Comparison of ENCODE assay signal across 9 mouse cellular contexts in genomic region chr1:138148844-138149243, GRCm38 (mm10). TPM values are rescaled to one million over a fixed set of nuclear protein-coding genes. Genes with fewer than 3 reads are reported as not detected.
DNase-seq lines count a peak whose midpoint lies in the region; ATAC-seq and TF ChIP-seq lines count a peak whose summit lies in the region.
"Had no signal": no experiment of that assay in that cellular context is flagged by ENCODE, and none has a peak within 500 bp of the region (broad histone marks: within the 10 kb centered on the region; RNA-seq: fewer than 3 reads in every experiment).

No protein-coding gene starts in this region.

- H3K36me3 ChIP-seq in midbrain, postnatal 0 days (ENCODE audit: insufficient read depth, low read length) = no peaks in the 10 kb centered on the region
- H3K36me3 ChIP-seq: limb, embryonic 10.5 days had no signal

- H3K4me1 ChIP-seq in midbrain, postnatal 0 days (ENCODE audit: insufficient read depth, low read length) = 0 out of 2 replicates have a peak, but pooled peaks cover 4% of the 10 kb centered on the region
- H3K4me1 ChIP-seq: limb, embryonic 10.5 days had no signal

- intact Hi-C loops in heart, postnatal 10 days (cut with DNase I) = no loop called here

- peak; percentile 73 for DNase-seq in CD4-positive, CD25-positive, alpha-beta regulatory T cell, adult 2 months (ENCODE audit: low read depth, low spot score)
- DNase-seq in T-cell, adult 2 months (ENCODE audit: low spot score) = peak; percentile 67
- DNase-seq in layer of hippocampus, adult 9-11 months = peak; percentile 84
- peak; percentile 74 for DNase-seq in midbrain, postnatal 0 days (ENCODE audit: low spot score)
- no peak for DNase-seq in urinary bladder, postnatal 10 days (ENCODE audit: low spot score)
- DNase-seq in heart, postnatal 10 days = no peak
- DNase-seq: heart, adult 18-20 months had no signal

- no peak overlapping the region for H3K4me3 ChIP-seq in midbrain, postnatal 0 days (ENCODE audit: low read depth, low read length)
- H3K4me3 ChIP-seq: limb, embryonic 10.5 days had no signal

- H3K4me2 ChIP-seq in midbrain, postnatal 0 days (ENCODE audit: low read depth, low read length, poor library complexity, severe bottlenecking) = no peak overlapping the region

- peak; percentile 71 for ATAC-seq in midbrain, postnatal 0 days (ENCODE audit: low FRiP score)
- ATAC-seq in erythroid progenitor cell, adult 5-6 weeks (replicated peaks; ENCODE audit: low FRiP score, poor library complexity, severe bottlenecking) = no peak

- no peak for TF ChIP-seq CTCF in midbrain, postnatal 0 days (IDR thresholded peaks at IDR 0.05)

- no peak overlapping the region for H3K9ac ChIP-seq in midbrain, postnatal 0 days (replicated peaks; ENCODE audit: low read length, poor library complexity, severe bottlenecking)

- H3K27me3 ChIP-seq in midbrain, postnatal 0 days (ENCODE audit: insufficient read depth, low read length) = no peaks in the 10 kb centered on the region

- no peaks in the 10 kb centered on the region for H3K9me3 ChIP-seq in midbrain, postnatal 0 days (ENCODE audit: low read length)
- H3K9me3 ChIP-seq: limb, embryonic 10.5 days had no signal

- 36% methylated on average over 4 of the region's 4 CpGs for WGBS in midbrain, postnatal 0 days

- no peak overlapping the region for H3K27ac ChIP-seq in midbrain, postnatal 0 days (ENCODE audit: low read depth, low read length)
- H3K27ac ChIP-seq: limb, embryonic 10.5 days had no signal

RNA-seq across cellular contexts. Expression of gene Ptprc, which starts 26.7 kb away (rescaled TPM):
- total RNA-seq in midbrain, postnatal 0 days (2014; rRNA removed) = 1.9 and 4.1 TPM in 2 replicates
- polyA plus RNA-seq in midbrain, postnatal 0 days (2015; fragmentation: Nextera tagmentation; extraction: Ambion mirVana) = 0.77 and 0.90 TPM in 2 replicates
- total RNA-seq in heart, postnatal 10 days (2021) = 1 to 10 TPM; 4.5 to 5.5 TPM
- total RNA-seq in erythroid progenitor cell, adult 5-6 weeks (2015; ENCODE audit: low replicate concordance) = 101 and 117 TPM in 2 replicates
- 55.3 and 66.4 TPM in 2 replicates for total RNA-seq in erythroid progenitor cell, adult 5-6 weeks (2017; ENCODE audit: low replicate concordance)

Comparison
In these comparisons a context has a peak if more than half of its experiments do, and no peak if none do; other contexts are left out.
1. DNase-seq: peak in CD4-positive, CD25-positive, alpha-beta regulatory T cell, adult 2 months (single experiment), T-cell, adult 2 months (single experiment), layer of hippocampus, adult 9-11 months (single experiment) and midbrain, postnatal 0 days (single experiment); none in urinary bladder, postnatal 10 days (single experiment) and heart, postnatal 10 days (0 of 2).
2. RNA of gene Ptprc, which starts 26.7 kb away (total RNA-seq): 55.3 to 117 TPM in erythroid progenitor cell, adult 5-6 weeks; 4.5 to 5.5 TPM in heart, postnatal 10 days and 1.9 to 4.1 TPM in midbrain, postnatal 0 days; every median in the first group is over 4 times any median in the second.